Mouse (Mus musculus): ENCODE measurements at regions not wholly inside any gene's neighbourhood (a gene's known extent, or its start where the extent isn't known, plus 50 kb on each side); places are given as distances from the start of the nearest gene placed in this dataset.

- no peak for TF ChIP-seq GATA1 (IDR thresholded peaks at IDR 0.05; ENCODE audit: borderline replicate concordance, low read length)
- no peak for TF ChIP-seq FLI1 (IDR thresholded peaks at IDR 0.05; ENCODE audit: low read length)
These were observed 276.5 kb upstream of the Nr2f2 start for GRCm38 (mm10) chr7:70643055-70643454.

Measured in megakaryocyte, embryonic 14.5 days (primary cell).